Mouse (Mus musculus): ENCODE data around the gene Eea1.

GRCm38 (mm10) chr10:96047960-96048536, 107.6 kb downstream of the Eea1 start:
- TF ChIP-seq POLR2A (IDR thresholded peaks at IDR 0.05; ENCODE audit: low read depth, low read length) (no peak), CTCF (IDR thresholded peaks at IDR 0.05; ENCODE audit: extremely low read depth, insufficient read length, insufficient replicate concordance, low read depth, low read length) (no peak)

All from small intestine, adult 2 months (tissue).